Mouse (Mus musculus) CH12.LX (cell line): ENCODE measurements around the gene Kndc1. TPM values are rescaled to one million over a fixed set of nuclear protein-coding genes. Genes with fewer than 3 reads are reported as not detected.

ENCODE experiments used
- DNase-seq: peaks from one replicate; pipeline ENCODE4 v3.0.0-alpha.2; 2013; ENCODE audit errors: extremely low read depth
- H3K27ac ChIP-seq: 2 replicates; pipeline ENCODE4 v1.5.1; 2012; ENCODE audit warnings: low read depth, mild to moderate bottlenecking, control low read depth, moderate library complexity; ENCODE audit not compliant: insufficient read depth
- H3K27me3 ChIP-seq: replicated peaks from 2 replicates; pipeline ENCODE3; 2012; ENCODE audit warnings: inconsistent platforms
- H3K36me3 ChIP-seq, 2 experiments: replicated peaks in 1 of 2; 2 replicates each; pipeline versions ENCODE3 to v1.6.1; 2012; ENCODE audit warnings: inconsistent platforms in 1 of 2, low read length in 1 of 2, mild to moderate bottlenecking in 1 of 2, mixed read lengths in 1 of 2, moderate library complexity in 1 of 2; ENCODE audit not compliant: control insufficient read depth in 1 of 2, insufficient read depth in 1 of 2
- H3K4me1 ChIP-seq, 2 experiments: 2 replicates each; pipeline ENCODE4 v1.6.1; 2012; ENCODE audit warnings: inconsistent platforms in 1 of 2, moderate library complexity in 1 of 2; ENCODE audit not compliant: insufficient read depth in 2 of 2, control insufficient read depth in 1 of 2
- H3K4me2 ChIP-seq: 2 replicates; pipeline ENCODE4 v1.6.1; 2012; ENCODE audit warnings: low read depth, mild to moderate bottlenecking, control low read depth; ENCODE audit not compliant: poor library complexity, insufficient read depth, severe bottlenecking
- H3K4me3 ChIP-seq, 3 experiments: fragments of 150-350 bp in 1 of 3; sonication (generic) in 1 of 3; replicated peaks in 1 of 3; 2 replicates each; pipeline versions ENCODE3 to v1.5.1; 2011 to 2012; ENCODE audit warnings: low read depth in 2 of 3, low read length in 2 of 3, mild to moderate bottlenecking in 2 of 3, moderate library complexity in 2 of 3, control low read depth in 1 of 3, improper control_type of control experiment in 1 of 3, inconsistent platforms in 1 of 3, mixed read lengths in 1 of 3; ENCODE audit not compliant: poor library complexity in 1 of 3
- H3K79me2 ChIP-seq: replicated peaks from 2 replicates; pipeline ENCODE4 v1.6.1; 2012; ENCODE audit warnings: mild to moderate bottlenecking, moderate library complexity; ENCODE audit not compliant: control insufficient read depth, poor library complexity, insufficient read depth, severe bottlenecking; ENCODE audit errors: extremely low read depth
- H3K9ac ChIP-seq: 2 replicates; pipeline ENCODE4 v1.6.1; 2012; ENCODE audit warnings: low read depth, mild to moderate bottlenecking, control low read depth, moderate library complexity; ENCODE audit not compliant: insufficient read depth
- H3K9me3 ChIP-seq: replicated peaks from 2 replicates; pipeline ENCODE3; 2012; ENCODE audit warnings: low read length, inconsistent platforms, mixed read lengths
- BHLHE40 ChIP-seq: IDR thresholded peaks from 2 replicates; pipeline ENCODE4 v1.6.1; 2011; ENCODE audit warnings: mild to moderate bottlenecking, low read depth, low read length, improper control_type of control experiment
- CHD1 ChIP-seq: IDR thresholded peaks from 2 replicates; pipeline ENCODE4 v1.6.1; 2012; ENCODE audit warnings: low read depth, low read length, improper control_type of control experiment, inconsistent platforms
- E2F4 ChIP-seq: IDR thresholded peaks from 2 replicates; pipeline ENCODE4 v1.6.1; 2011; ENCODE audit warnings: low read depth, low read length, improper control_type of control experiment; ENCODE audit not compliant: insufficient replicate concordance
- ELF1 ChIP-seq: IDR thresholded peaks from 2 replicates; pipeline ENCODE4 v1.6.1; 2014; ENCODE audit warnings: low read depth, mild to moderate bottlenecking, inconsistent platforms, low read length, improper control_type of control experiment
- ETS1 ChIP-seq: conservative IDR thresholded peaks from 2 replicates; pipeline ENCODE4 v1.6.1; 2012; ENCODE audit warnings: low read depth, mild to moderate bottlenecking, inconsistent platforms, low read length, improper control_type of control experiment, moderate library complexity
- JUN ChIP-seq: IDR thresholded peaks from 2 replicates; pipeline ENCODE4 v1.6.1; 2011; ENCODE audit warnings: low read depth, mild to moderate bottlenecking, low read length, improper control_type of control experiment, moderate library complexity; ENCODE audit not compliant: insufficient read depth
- MAFK ChIP-seq: IDR thresholded peaks from 2 replicates; pipeline ENCODE4 v1.6.1; 2011; ENCODE audit warnings: low read length, improper control_type of control experiment; ENCODE audit not compliant: insufficient replicate concordance
- MAX ChIP-seq: IDR thresholded peaks from 2 replicates; pipeline ENCODE4 v1.6.1; 2011; ENCODE audit warnings: low read length, improper control_type of control experiment
- MAZ ChIP-seq: IDR thresholded peaks from 2 replicates; pipeline ENCODE4 v1.6.1; 2012; ENCODE audit warnings: low read depth, mild to moderate bottlenecking, inconsistent platforms, low read length, improper control_type of control experiment, moderate library complexity
- MYC ChIP-seq: IDR thresholded peaks from 2 replicates; pipeline ENCODE4 v1.6.1; 2011; ENCODE audit warnings: low read depth, mild to moderate bottlenecking, improper control_type of control experiment, low read length
- NRF1 ChIP-seq: IDR thresholded peaks from 2 replicates; pipeline ENCODE4 v1.6.1; 2014; ENCODE audit warnings: low read depth, mild to moderate bottlenecking, inconsistent platforms, low read length, improper control_type of control experiment, moderate library complexity
- PAX5 ChIP-seq: IDR thresholded peaks from 2 replicates; pipeline ENCODE4 v1.6.1; 2012; ENCODE audit warnings: low read length, inconsistent platforms, mixed read lengths
- POLR2A ChIP-seq: IDR thresholded peaks from 2 replicates; pipeline ENCODE4 v1.6.1; 2011; ENCODE audit warnings: low read depth, mild to moderate bottlenecking, improper control_type of control experiment, low read length
- POLR2AphosphoS2 ChIP-seq: IDR thresholded peaks from 2 replicates; pipeline ENCODE4 v1.6.1; 2011; ENCODE audit warnings: low read depth, low read length, improper control_type of control experiment
- SIN3A ChIP-seq: IDR thresholded peaks from 2 replicates; pipeline ENCODE4 v1.6.1; 2012; ENCODE audit warnings: low read length, improper control_type of control experiment, inconsistent platforms
- SMC3 ChIP-seq: IDR thresholded peaks from 2 replicates; pipeline ENCODE4 v1.6.1; 2011; ENCODE audit warnings: low read depth, low read length, improper control_type of control experiment
- UBTF ChIP-seq: IDR thresholded peaks from 2 replicates; pipeline ENCODE4 v1.6.1; 2012; ENCODE audit warnings: low read depth, mild to moderate bottlenecking, inconsistent platforms, low read length, improper control_type of control experiment, moderate library complexity
- ZNF384 ChIP-seq: IDR thresholded peaks from 2 replicates; pipeline ENCODE4 v1.6.1; 2012; ENCODE audit warnings: low read depth, low read length, improper control_type of control experiment, inconsistent platforms
- dilution Hi-C: fragments of 300-500 bp; cut with MboI; formaldehyde crosslinking; loops from 2 replicates; pipeline ENCODE4 v1.14.3; 2020; ENCODE audit warnings: low sequenced_read_pairs; ENCODE audit not compliant: extremely low pct_unique_long_range_greater_than_20kb, extremely low pct_ligation_motif_present
- in situ Hi-C: fragments of 300-500 bp; cut with MboI; formaldehyde crosslinking; loops from 3 replicates; pipeline ENCODE4 v1.14.3; 2019; ENCODE audit warnings: low sequenced_read_pairs, low pct_ligation_motif_present, low pct_unique_long_range_greater_than_20kb, mixed read lengths
- polyA plus RNA-seq: library from polyadenylated mRNA; unstranded; fragments of >175 nt; gene quantifications from 2 replicates; pipeline ENCODE4 v1.2.1, GENCODE M21; 2012; ENCODE audit warnings: low read depth; ENCODE audit not compliant: insufficient read length
- total RNA-seq, 2 experiments: library from RNA; depleted of rRNA; stranded (reverse); fragments of 300-350 nt in 1 of 2; fragments of >200 nt in 1 of 2; gene quantifications; 2 replicates each; pipeline ENCODE4 v1.2.3; 2012 to 2014

Gene Kndc1
- total and polyA plus RNA-seq, 3 experiments, result 2.3 to 5.0 (median 4.0) TPM

DNA sequence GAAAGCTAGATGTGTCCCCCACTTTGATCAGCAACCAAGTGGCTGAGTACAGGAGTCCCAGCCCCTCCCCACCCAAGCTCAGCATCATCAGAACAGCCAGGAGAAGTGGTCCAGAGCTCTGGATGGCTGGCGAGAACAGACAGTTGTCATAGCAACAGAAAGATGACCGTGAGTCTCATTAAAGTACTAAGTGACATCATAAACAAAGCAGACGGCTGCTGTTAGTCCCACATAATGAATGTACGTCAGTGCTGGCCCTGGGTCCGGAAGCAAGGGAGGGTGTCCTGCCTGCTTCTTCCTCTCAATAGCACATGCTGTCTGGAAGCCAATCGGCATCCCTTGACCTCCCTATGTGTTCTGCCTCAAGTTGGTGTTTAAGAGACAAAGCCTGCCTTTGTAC, 44.3 kb upstream of the Kndc1 start:
- H3K9ac ChIP-seq, result no peak overlapping the region
- no peak overlapping the region for H3K27ac ChIP-seq
- dilution Hi-C loops (no loop called here), in situ Hi-C loops (no loop called here)
- no peak for DNase-seq
- no peak overlapping the region for H3K4me3 ChIP-seq
- H3K4me1 ChIP-seq, result no peaks in the 10 kb centered on the region; a peak in 1 of 4 replicates
- no peaks in the 10 kb centered on the region for H3K27me3 ChIP-seq
- no peaks in the 10 kb centered on the region for H3K36me3 ChIP-seq
- H3K9me3 ChIP-seq, result no peaks in the 10 kb centered on the region
- TF ChIP-seq ETS1 (no peak), UBTF (no peak), E2F4 (no peak), JUN (no peak), POLR2AphosphoS2 (no peak), SIN3A (no peak), MYC (no peak), ELF1 (no peak), POLR2A (no peak), SMC3 (no peak), MAFK (no peak), CHD1 (no peak), ZNF384 (no peak)
- no peaks in the 10 kb centered on the region for H3K79me2 ChIP-seq
- no peak overlapping the region for H3K4me2 ChIP-seq

GRCm38 (mm10) chr7:139850677-139851076, 43.8 kb upstream of the Kndc1 start:
- no peak overlapping the region for H3K4me2 ChIP-seq
- dilution Hi-C loops, result no loop called here
- no peaks in the 10 kb centered on the region for H3K4me1 ChIP-seq
- H3K9me3 ChIP-seq, result no peaks in the 10 kb centered on the region
- no peak overlapping the region for H3K27ac ChIP-seq
- no peak overlapping the region for H3K9ac ChIP-seq
- H3K4me3 ChIP-seq, result no peak overlapping the region
- no peaks in the 10 kb centered on the region for H3K36me3 ChIP-seq
- TF ChIP-seq PAX5 (no peak), MAX (no peak), BHLHE40 (no peak), MAZ (no peak), NRF1 (no peak)
- no peak for DNase-seq
- in situ Hi-C loops, result no loop called here
- no peaks in the 10 kb centered on the region for H3K79me2 ChIP-seq
- H3K27me3 ChIP-seq, result no peaks in the 10 kb centered on the region
